Mouse (Mus musculus) megakaryocyte, embryonic 14.5 days (primary cell): ENCODE data around the gene Med1.

Experiments
- FLI1 ChIP-seq: IDR thresholded peaks from 2 replicates; pipeline ENCODE4 v1.6.1; 2012; ENCODE audit warnings: low read length, inconsistent platforms, mixed read lengths
- GATA1 ChIP-seq: IDR thresholded peaks from 3 replicates; pipeline ENCODE4 v1.6.1; 2012; ENCODE audit warnings: mixed read lengths, low read length, inconsistent platforms, borderline replicate concordance

DNA sequence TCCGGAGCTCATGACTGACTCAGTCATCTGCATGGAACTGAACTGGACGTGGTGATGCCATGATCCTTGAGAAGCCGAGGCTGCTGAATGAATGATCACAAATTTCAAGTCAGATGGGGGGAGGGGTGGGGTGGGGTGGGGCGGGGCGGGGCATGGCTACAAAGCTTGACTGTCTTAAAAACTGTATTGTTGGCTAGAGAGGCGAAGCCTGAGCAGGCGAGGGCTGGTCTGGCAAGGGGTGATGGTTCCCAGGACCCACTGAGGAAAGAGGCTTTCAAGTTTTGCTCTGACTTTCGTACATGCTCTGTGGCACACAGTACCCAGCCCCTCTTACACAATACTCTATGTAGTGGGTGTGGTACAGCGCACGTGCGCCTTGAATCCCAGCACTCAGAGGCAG, 55.3 kb downstream of the Med1 start:
- TF ChIP-seq GATA1 = no peak
- no peak for TF ChIP-seq FLI1
